Mouse (Mus musculus) myocyte (in vitro differentiated cells): Measurements from ENCODE around the gene Lgals3bp. TPM values are rescaled to one million over a fixed set of nuclear protein-coding genes. Genes with fewer than 3 reads are reported as not detected.

Source experiments
- H3K27me3 ChIP-seq: one replicate; pipeline ENCODE4 v1.6.1; 2011; ENCODE audit not compliant: control insufficient read depth, insufficient read depth, insufficient read length
- H3K36me3 ChIP-seq: one replicate; pipeline ENCODE4 v1.6.1; 2011; ENCODE audit not compliant: control insufficient read depth, insufficient read depth
- H3K4me2 ChIP-seq: one replicate; pipeline ENCODE4 v1.6.1; 2011; ENCODE audit warnings: low read depth, control low read depth
- H3K4me3 ChIP-seq: one replicate; pipeline ENCODE4 v1.5.1; 2011; ENCODE audit warnings: mild to moderate bottlenecking, control low read depth, moderate library complexity
- H3K79me2 ChIP-seq: one replicate; pipeline ENCODE4 v1.6.1; 2011; ENCODE audit not compliant: control insufficient read depth, insufficient read depth
- H3ac ChIP-seq: one replicate; pipeline ENCODE4 v1.6.1; 2011; ENCODE audit not compliant: control insufficient read depth, insufficient read length
- CEBPB ChIP-seq: IDR thresholded peaks from 2 replicates; pipeline ENCODE4 v1.6.1; 2011; ENCODE audit warnings: mild to moderate bottlenecking, moderate library complexity; ENCODE audit not compliant: poor library complexity, insufficient read depth, severe bottlenecking
- E2F4 ChIP-seq: IDR thresholded peaks from one replicate; pipeline ENCODE4 v1.6.1; 2011; ENCODE audit warnings: mild to moderate bottlenecking, control low read depth, moderate library complexity; ENCODE audit not compliant: insufficient read depth
- MAX ChIP-seq: IDR thresholded peaks from one replicate; pipeline ENCODE4 v1.6.1; 2011; ENCODE audit warnings: low read depth, mild to moderate bottlenecking, control low read depth
- MYOD1 ChIP-seq, 3 experiments: IDR thresholded peaks; one replicate each; pipeline ENCODE4 v1.6.1; 2011; ENCODE audit warnings: control low read depth in 2 of 3, low read depth in 2 of 3, mild to moderate bottlenecking in 2 of 3, moderate library complexity in 1 of 3; ENCODE audit not compliant: insufficient read length in 2 of 3, control insufficient read depth in 1 of 3
- MYOG ChIP-seq, 3 experiments: IDR thresholded peaks; one replicate each; pipeline ENCODE4 v1.6.1; 2011; ENCODE audit warnings: control low read depth in 2 of 3, low read depth in 2 of 3, mild to moderate bottlenecking in 2 of 3; ENCODE audit not compliant: insufficient read length in 2 of 3, control insufficient read depth in 1 of 3, insufficient read depth in 1 of 3
- POLR2A ChIP-seq: IDR thresholded peaks from one replicate; pipeline ENCODE4 v1.6.1; 2011; ENCODE audit warnings: low read depth, mild to moderate bottlenecking, control low read depth, moderate library complexity; ENCODE audit not compliant: insufficient read length
- POLR2AphosphoS2 ChIP-seq: IDR thresholded peaks from one replicate; pipeline ENCODE4 v1.6.1; 2011; ENCODE audit warnings: low read depth, control low read depth; ENCODE audit not compliant: insufficient read length
- REST ChIP-seq: IDR thresholded peaks from one replicate; pipeline ENCODE4 v1.6.1; 2011; ENCODE audit warnings: mild to moderate bottlenecking, control low read depth, moderate library complexity; ENCODE audit not compliant: insufficient read depth, insufficient read length
- SRF ChIP-seq: IDR thresholded peaks from one replicate; pipeline ENCODE4 v1.6.1; 2011; ENCODE audit warnings: low read depth; ENCODE audit not compliant: control insufficient read depth, insufficient read length
- TCF12 ChIP-seq: IDR thresholded peaks from one replicate; pipeline ENCODE4 v1.6.1; 2011; ENCODE audit warnings: mild to moderate bottlenecking, control low read depth; ENCODE audit not compliant: poor library complexity, insufficient read depth, severe bottlenecking
- TCF3 ChIP-seq: IDR thresholded peaks from one replicate; pipeline ENCODE4 v1.6.1; 2011; ENCODE audit warnings: low read depth, control low read depth; ENCODE audit not compliant: insufficient read length
- USF1 ChIP-seq: IDR thresholded peaks from one replicate; pipeline ENCODE4 v1.6.1; 2011; ENCODE audit warnings: low read depth, mild to moderate bottlenecking, control low read depth, moderate library complexity
- polyA plus RNA-seq: library from polyadenylated mRNA; unstranded; fragments of >200 nt; fragmentation: generic; extraction: Trizol; gene quantifications from one replicate; pipeline ENCODE4 v1.2.1, GENCODE M21; 2012; ENCODE audit warnings: missing spikeins

Gene Lgals3bp
- polyA plus RNA-seq, 1 experiment = 16.4 TPM

DNA sequence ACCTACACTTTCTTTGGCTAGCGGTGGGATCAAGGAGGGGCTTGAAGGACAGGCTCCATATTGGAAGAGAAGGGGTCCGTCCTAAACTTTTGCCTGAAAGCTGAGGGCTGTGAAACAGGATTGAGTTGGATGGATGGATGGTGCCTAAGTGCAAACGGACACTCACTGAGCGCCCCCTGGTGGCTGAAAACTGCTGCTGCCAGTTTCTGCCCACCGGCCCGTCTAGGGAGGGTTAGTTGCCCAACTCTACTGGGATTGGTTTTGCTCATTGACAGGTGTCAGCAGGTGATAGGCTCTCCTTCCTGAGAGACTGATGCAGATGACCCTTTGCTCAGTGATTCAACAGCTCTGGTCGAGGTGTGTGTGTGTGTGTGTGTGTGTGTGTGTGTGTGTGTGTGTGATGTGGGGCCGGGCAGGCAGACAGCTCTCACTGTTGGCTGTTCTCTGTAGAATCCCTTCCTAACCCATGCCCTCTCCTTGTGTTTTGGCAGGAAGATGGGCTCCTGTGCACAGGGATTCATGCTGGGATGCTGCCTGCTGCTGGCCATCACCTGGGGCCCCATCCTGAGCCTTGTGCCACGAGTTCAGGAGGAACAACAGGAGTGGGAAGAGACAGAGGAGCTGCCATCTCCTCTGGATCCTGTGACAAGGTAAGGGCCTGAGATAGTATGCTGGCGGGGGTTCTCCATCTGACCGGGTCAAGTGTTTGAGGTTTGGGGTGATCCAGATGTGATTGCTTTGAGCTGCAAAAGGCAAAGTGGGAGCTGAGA, 41.5 kb upstream of the Lgals3bp start:
- Histone ChIP-seq H3K36me3 (no peaks in the 10 kb centered on the region), H3ac (no peak overlapping the region), H3K4me2 (no peak overlapping the region), H3K4me3 (no peak overlapping the region), H3K27me3 (peaks cover 7% of the 10 kb centered on the region), H3K79me2 (no peaks in the 10 kb centered on the region)
- TF ChIP-seq E2F4 = no peak
- no peak for TF ChIP-seq CEBPB
- no peak for TF ChIP-seq TCF12
- TF ChIP-seq MYOD1 (IDR thresholded peaks at IDR 0.05; ENCODE audit: control insufficient read depth in 1 of 3, insufficient read length in 2 of 3, low read depth in 2 of 3) = no peak
- no peak for TF ChIP-seq POLR2A
- TF ChIP-seq SRF = no peak
- TF ChIP-seq MAX = no peak
- TF ChIP-seq TCF3 = no peak
- TF ChIP-seq MYOG (IDR thresholded peaks at IDR 0.05; ENCODE audit: control insufficient read depth in 1 of 3, insufficient read depth in 1 of 3, insufficient read length in 2 of 3, low read depth in 2 of 3) = no peak

GRCm38 (mm10) chr11:118442691-118443090, 40.8 kb upstream of the Lgals3bp start:
- TF ChIP-seq SRF = no peak
- TF ChIP-seq TCF12 = no peak
- TF ChIP-seq USF1 = no peak
- no peak for TF ChIP-seq CEBPB
- TF ChIP-seq REST = no peak
- TF ChIP-seq MYOG (IDR thresholded peaks at IDR 0.05; ENCODE audit: control insufficient read depth in 1 of 3, insufficient read depth in 1 of 3, insufficient read length in 2 of 3, low read depth in 2 of 3) = no peak
- no peak for TF ChIP-seq MYOD1 (IDR thresholded peaks at IDR 0.05; ENCODE audit: control insufficient read depth in 1 of 3, insufficient read length in 2 of 3, low read depth in 2 of 3)
- no peak for TF ChIP-seq POLR2A
- Histone ChIP-seq H3ac (no peak overlapping the region), H3K79me2 (no peaks in the 10 kb centered on the region), H3K4me3 (no peak overlapping the region), H3K27me3 (peaks cover under 1% of the 10 kb centered on the region), H3K4me2 (no peak overlapping the region), H3K36me3 (no peaks in the 10 kb centered on the region)

DNA sequence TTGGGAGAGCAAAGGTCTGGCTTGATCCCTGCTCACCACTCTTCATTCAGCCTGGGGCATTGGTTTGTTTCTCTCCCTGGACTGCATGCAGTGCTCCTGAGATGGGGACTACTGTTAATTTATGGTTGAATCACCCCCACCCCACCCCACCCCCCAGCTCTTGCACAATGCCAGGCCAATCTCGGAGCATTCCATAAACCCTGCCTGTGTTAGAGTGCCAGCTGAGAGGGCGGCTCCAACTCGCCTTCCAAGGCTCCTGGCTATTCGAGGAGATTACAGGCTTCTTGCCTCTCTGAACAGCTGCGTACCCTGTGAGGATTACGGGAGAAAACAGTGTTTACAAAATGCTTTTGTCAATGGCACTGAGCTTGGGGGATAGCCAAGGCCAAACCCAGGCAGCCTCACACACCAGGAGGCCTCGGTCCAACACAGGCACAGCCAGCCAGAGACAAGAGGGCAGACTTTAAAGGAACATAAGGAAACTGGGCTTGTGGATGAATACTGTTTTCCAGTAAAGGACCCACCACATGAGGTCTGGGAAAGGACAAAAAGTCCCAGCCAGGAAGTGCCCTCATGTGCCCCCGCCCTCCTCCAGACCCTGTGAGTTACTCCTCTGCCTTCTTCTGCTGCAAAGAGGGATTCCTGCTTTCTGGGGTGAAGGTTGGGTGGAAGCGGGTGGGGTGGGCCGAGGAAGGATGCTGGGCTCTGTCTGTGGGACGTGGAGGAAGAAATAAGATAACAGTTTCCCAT, 36.9 kb upstream of the Lgals3bp start:
- Histone ChIP-seq H3K27me3 (no peaks in the 10 kb centered on the region), H3K4me2 (peak overlapping the region; percentile 70), H3ac (no peak overlapping the region), H3K36me3 (no peaks in the 10 kb centered on the region), H3K79me2 (no peaks in the 10 kb centered on the region), H3K4me3 (no peak overlapping the region)
- no peak for TF ChIP-seq REST
- no peak for TF ChIP-seq SRF
- no peak for TF ChIP-seq MAX
- TF ChIP-seq USF1 = no peak
- TF ChIP-seq POLR2AphosphoS2 = no peak
- TF ChIP-seq E2F4 = no peak
- TF ChIP-seq MYOG (IDR thresholded peaks at IDR 0.05; ENCODE audit: control insufficient read depth in 1 of 3, insufficient read depth in 1 of 3, insufficient read length in 2 of 3, low read depth in 2 of 3) = peak; percentile 42 to 87 (median 84)
- TF ChIP-seq TCF12 = peak; percentile 75
- TF ChIP-seq TCF3 = no peak
- no peak for TF ChIP-seq POLR2A
- peak; percentile 78 to 86 (median 81) for TF ChIP-seq MYOD1 (IDR thresholded peaks at IDR 0.05; ENCODE audit: control insufficient read depth in 1 of 3, insufficient read length in 2 of 3, low read depth in 2 of 3)
- peak; percentile 95 for TF ChIP-seq CEBPB

- Histone ChIP-seq H3K4me2 (no peak overlapping the region), H3K27me3 (no peaks in the 10 kb centered on the region), H3K4me3 (no peak overlapping the region), H3K36me3 (no peaks in the 10 kb centered on the region), H3K79me2 (no peaks in the 10 kb centered on the region), H3ac (no peak overlapping the region)
- TF ChIP-seq E2F4 (no peak), POLR2A (no peak), MAX (no peak), CEBPB (no peak), REST (no peak), SRF (no peak), TCF12 (no peak), MYOD1 (IDR thresholded peaks at IDR 0.05; ENCODE audit: control insufficient read depth in 1 of 3, insufficient read length in 2 of 3, low read depth in 2 of 3) (no peak), POLR2AphosphoS2 (no peak), MYOG (IDR thresholded peaks at IDR 0.05; ENCODE audit: control insufficient read depth in 1 of 3, insufficient read depth in 1 of 3, insufficient read length in 2 of 3, low read depth in 2 of 3) (no peak), TCF3 (no peak), USF1 (no peak)
Measured at GRCm38 (mm10) chr11:118436471-118436935, 34.6 kb upstream of the Lgals3bp start.
